Mouse (Mus musculus) small intestine, adult 2 months (tissue): ENCODE measurements around the gene Ccdc186.

Experiments used
- CTCF ChIP-seq: fragments of 200-500 bp; IDR thresholded peaks from 2 replicates; pipeline ENCODE4 v1.5.1; 2012; ENCODE audit warnings: low read depth, mild to moderate bottlenecking, control low read depth, inconsistent platforms, low read length, moderate library complexity, mixed read lengths; ENCODE audit not compliant: insufficient replicate concordance, insufficient read length; ENCODE audit errors: extremely low read depth
- POLR2A ChIP-seq: fragments of 200-500 bp; IDR thresholded peaks from 2 replicates; pipeline ENCODE4 v1.6.1; 2012; ENCODE audit warnings: low read depth, mild to moderate bottlenecking, control low read depth, inconsistent platforms, low read length, moderate library complexity

DNA sequence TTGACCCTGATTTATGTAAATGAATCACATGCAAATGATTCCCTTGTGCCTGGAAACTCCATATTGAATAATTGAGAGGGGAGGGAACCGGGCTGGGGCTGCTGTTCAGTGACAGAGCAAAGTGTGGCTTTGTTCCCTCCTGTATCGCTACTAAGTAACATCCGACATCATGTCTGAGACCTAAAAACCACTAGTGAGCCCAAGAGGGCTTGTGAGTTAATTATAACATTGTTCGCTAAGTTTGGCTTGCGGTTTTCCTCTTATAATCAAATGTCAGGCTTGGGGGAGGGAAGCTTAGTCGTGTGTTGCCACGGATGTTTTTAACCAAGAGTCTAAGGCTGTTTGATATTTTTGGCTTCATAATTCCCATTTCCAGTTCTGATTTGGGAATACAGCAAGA, 49.8 kb downstream of the Ccdc186 start:
- TF ChIP-seq CTCF = no peak
- no peak for TF ChIP-seq POLR2A
